Mouse (Mus musculus) neural tube, embryonic 11.5 days (tissue): Measurements from ENCODE around the gene Capn5. TPM values are rescaled to one million over a fixed set of nuclear protein-coding genes. Genes with fewer than 3 reads are reported as not detected.

Source experiments
- ATAC-seq: fragments of 200-750 bp; cut with Nextera tagmentation; 2 replicates; pipeline ENCODE4 v1.8.0; 2017; ENCODE audit warnings: moderate number of reproducible peaks, mild to moderate bottlenecking, moderate TSS enrichment, moderate library complexity; ENCODE audit not compliant: insufficient read depth, low FRiP score, low TSS enrichment
- DNase-seq: peaks from one replicate; pipeline ENCODE4 v3.0.0-alpha.2; 2015; ENCODE audit warnings: low spot score
- H3K27ac ChIP-seq: fragments of 300-500 bp; sonication (generic); 2 replicates; pipeline ENCODE4 v1.5.1; 2014; ENCODE audit warnings: low read depth, mild to moderate bottlenecking, low read length
- H3K27me3 ChIP-seq: fragments of 300-500 bp; sonication (generic); 2 replicates; pipeline ENCODE4 v1.6.1; 2014; ENCODE audit warnings: mild to moderate bottlenecking, low read length, mixed read lengths; ENCODE audit not compliant: control insufficient read depth, insufficient read depth
- H3K36me3 ChIP-seq: fragments of 300-500 bp; sonication (generic); 2 replicates; pipeline ENCODE4 v1.6.1; 2014; ENCODE audit warnings: mild to moderate bottlenecking, low read length, moderate library complexity, mixed read lengths; ENCODE audit not compliant: control insufficient read depth, insufficient read depth
- H3K4me1 ChIP-seq: fragments of 300-500 bp; sonication (generic); 2 replicates; pipeline ENCODE4 v1.6.1; 2014; ENCODE audit warnings: low read length, mixed read lengths; ENCODE audit not compliant: control insufficient read depth, insufficient read depth
- H3K4me2 ChIP-seq: fragments of 300-500 bp; sonication (generic); 2 replicates; pipeline ENCODE4 v1.6.1; 2014; ENCODE audit warnings: low read depth, mild to moderate bottlenecking, moderate library complexity
- H3K4me3 ChIP-seq: fragments of 300-500 bp; sonication (generic); 2 replicates; pipeline ENCODE4 v1.5.1; 2014; ENCODE audit warnings: low read depth, low read length
- H3K9ac ChIP-seq: fragments of 300-500 bp; sonication (generic); 2 replicates; pipeline ENCODE4 v1.6.1; 2014; ENCODE audit warnings: mild to moderate bottlenecking, low read length
- H3K9me3 ChIP-seq: fragments of 300-500 bp; sonication (generic); 2 replicates; pipeline ENCODE4 v1.6.1; 2016; ENCODE audit warnings: low read length; ENCODE audit not compliant: control insufficient read depth
- WGBS: fragments of 180-500 bp; shearing (Covaris S2); extraction: QIAGEN DNeasy Blood & Tissue Kit; methylation state at CpG from one replicate; pipeline ENCODE4 v1.1.7; 2014; 5-methylcytosine and 5-hydroxymethylcytosine counted together
- polyA plus RNA-seq: library from polyadenylated mRNA; unstranded; fragments of >200 nt; fragmentation: Nextera tagmentation; extraction: Ambion mirVana; gene quantifications from 2 replicates; pipeline ENCODE4 v1.2.1, GENCODE M21; 2014

Gene Capn5
- polyA plus RNA-seq, 1 experiment from 2014 or later = 8.0 TPM

- H3K9ac ChIP-seq = no peak overlapping the region
- H3K4me3 ChIP-seq = no peak overlapping the region
- H3K27ac ChIP-seq = no peak overlapping the region
- no peaks in the 10 kb centered on the region; the same call in 1 of the 2 replicates for H3K36me3 ChIP-seq
- no peaks in the 10 kb centered on the region for H3K27me3 ChIP-seq
- no peak overlapping the region for H3K4me2 ChIP-seq
- 79% methylated on average over 10 of the region's 10 CpGs for WGBS
- peaks cover 5% of the 10 kb centered on the region; the same call in 1 of the 2 replicates for H3K4me1 ChIP-seq
- H3K9me3 ChIP-seq = no peaks in the 10 kb centered on the region
- DNase-seq (no peak), ATAC-seq (no peak)
Observed at GRCm38 (mm10) chr7:98148721-98149407, 29.2 kb downstream of the Capn5 start.

GRCm38 (mm10) chr7:98147766-98148165 lies 30.3 kb downstream of the Capn5 start:
- H3K9ac ChIP-seq = no peak overlapping the region
- H3K9me3 ChIP-seq = no peaks in the 10 kb centered on the region
- H3K27me3 ChIP-seq = no peaks in the 10 kb centered on the region
- no peak overlapping the region for H3K4me3 ChIP-seq
- no peak overlapping the region for H3K4me2 ChIP-seq
- H3K36me3 ChIP-seq = no peaks in the 10 kb centered on the region; the same call in 1 of the 2 replicates
- no peak for DNase-seq
- no peak overlapping the region for H3K27ac ChIP-seq
- 91% methylated on average over 8 of the region's 8 CpGs for WGBS
- ATAC-seq = no peak
- H3K4me1 ChIP-seq = peaks cover 5% of the 10 kb centered on the region; the same call in 1 of the 2 replicates

- Histone ChIP-seq H3K4me1 (no peaks in the 10 kb centered on the region; the same call in 1 of the 2 replicates), H3K9me3 (no peaks in the 10 kb centered on the region), H3K27me3 (no peaks in the 10 kb centered on the region), H3K27ac (no peak overlapping the region), H3K36me3 (no peaks in the 10 kb centered on the region; the same call in 1 of the 2 replicates), H3K9ac (no peak overlapping the region), H3K4me2 (no peak overlapping the region), H3K4me3 (no peak overlapping the region)
- WGBS = 84% methylated on average over 8 of the region's 8 CpGs
- ATAC-seq = no peak
- no peak for DNase-seq
Observed at GRCm38 (mm10) chr7:98146447-98146845, 31.6 kb downstream of the Capn5 start.

- ATAC-seq (no peak), DNase-seq (no peak)
- WGBS = 88% methylated on average over 11 of the region's 12 CpGs
- no peaks in the 10 kb centered on the region for H3K27me3 ChIP-seq
- H3K4me2 ChIP-seq = no peak overlapping the region
- no peaks in the 10 kb centered on the region; the same call in 1 of the 2 replicates for H3K36me3 ChIP-seq
- H3K4me3 ChIP-seq = no peak overlapping the region
- H3K9ac ChIP-seq = no peak overlapping the region
- no peak overlapping the region for H3K27ac ChIP-seq
- H3K9me3 ChIP-seq = no peaks in the 10 kb centered on the region
- H3K4me1 ChIP-seq = no peaks in the 10 kb centered on the region; the same call in 1 of the 2 replicates
Observed at GRCm38 (mm10) chr7:98145842-98146446, 32.1 kb downstream of the Capn5 start.

- WGBS = 96% methylated on average over 5 of the region's 5 CpGs
- H3K27ac ChIP-seq = no peak within 1 kb of the TSS
- no peaks in the 10 kb centered on the region for H3K9me3 ChIP-seq
- DNase-seq (no peak), ATAC-seq (no peak)
- no peak within 1 kb of the TSS for H3K4me3 ChIP-seq
- no peak within 1 kb of the TSS for H3K9ac ChIP-seq
- H3K4me2 ChIP-seq = no peak within 1 kb of the TSS
- no peaks in the 10 kb centered on the region; the same call in 1 of the 2 replicates for H3K4me1 ChIP-seq
- H3K27me3 ChIP-seq = no peaks in the 10 kb centered on the region
- H3K36me3 ChIP-seq = no peaks in the 10 kb centered on the region; the same call in 1 of the 2 replicates
Observed at GRCm38 (mm10) chr7:98145402-98145801, 32.7 kb downstream of the Capn5 start, which contains the start of gene Omp. Gene Omp (minus strand): TSS chr7:98145502.

- ATAC-seq = no peak
- H3K36me3 ChIP-seq = no peaks in the 10 kb centered on the region; the same call in 1 of the 2 replicates
- H3K4me3 ChIP-seq = no peak overlapping the region
- no peaks in the 10 kb centered on the region for H3K9me3 ChIP-seq
- H3K27me3 ChIP-seq = no peaks in the 10 kb centered on the region
- WGBS = 63% methylated on average over 3 of the region's 3 CpGs
- no peak overlapping the region for H3K4me2 ChIP-seq
- DNase-seq = no peak
- H3K4me1 ChIP-seq = no peaks in the 10 kb centered on the region
- no peak overlapping the region for H3K27ac ChIP-seq
- no peak overlapping the region for H3K9ac ChIP-seq
Observed at GRCm38 (mm10) chr7:98142648-98143047, 35.4 kb downstream of the Capn5 start.

- WGBS = 48% methylated on average over 8 of the region's 8 CpGs
- no peak for ATAC-seq
Observed at GRCm38 (mm10) chr7:98142247-98142646, 35.8 kb downstream of the Capn5 start.

GRCm38 (mm10) chr7:98141206-98141605 lies 36.9 kb downstream of the Capn5 start:
- Histone ChIP-seq H3K27me3 (no peaks in the 10 kb centered on the region), H3K4me2 (no peak overlapping the region), H3K9ac (no peak overlapping the region), H3K36me3 (no peaks in the 10 kb centered on the region), H3K4me3 (no peak overlapping the region), H3K27ac (no peak overlapping the region), H3K4me1 (no peaks in the 10 kb centered on the region), H3K9me3 (no peaks in the 10 kb centered on the region)
- 62% methylated on average over 3 of the region's 3 CpGs for WGBS
- DNase-seq (peak; percentile 43), ATAC-seq (no peak)

More at GRCm38 (mm10) chr7:98142247-98142646, 35.8 kb downstream of the Capn5 start:
- DNase-seq = no peak
- Histone ChIP-seq H3K9ac (no peak overlapping the region; the same call in 1 of the 2 replicates), H3K4me3 (no peak overlapping the region), H3K4me1 (no peaks in the 10 kb centered on the region), H3K36me3 (no peaks in the 10 kb centered on the region; the same call in 1 of the 2 replicates), H3K9me3 (no peaks in the 10 kb centered on the region), H3K27ac (no peak overlapping the region), H3K27me3 (no peaks in the 10 kb centered on the region), H3K4me2 (no peak overlapping the region)
